Mouse (Mus musculus) ovary, adult 18-20 months (tissue): ENCODE measurements around the gene Pah.
A peak's percentile ranks its signal among the peaks of the same experiment; 100 is the strongest.

Experiments
- DNase-seq: peaks from one replicate; pipeline ENCODE4 v3.0.0; 2022; ENCODE audit warnings: low spot score, mixed read lengths

The Pah gene

DNA sequence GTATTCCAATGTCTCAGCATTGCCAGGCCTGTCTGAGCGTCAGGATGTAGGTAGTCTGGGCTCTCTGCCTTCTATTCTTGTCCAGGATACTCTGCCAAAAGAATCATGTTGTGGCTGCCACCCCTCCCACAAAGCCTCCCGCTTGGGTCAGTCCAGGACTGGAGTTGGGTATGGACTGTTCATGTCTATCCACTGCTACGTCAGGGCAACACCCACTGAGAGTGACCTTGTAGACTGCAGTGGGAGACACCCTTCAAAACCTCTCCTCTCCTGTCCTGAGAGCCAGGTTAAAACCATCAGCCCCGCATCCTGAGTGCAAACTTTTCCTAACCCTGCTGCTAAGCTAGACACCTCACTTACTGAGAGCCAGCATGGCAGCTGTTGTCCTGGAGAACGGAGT is at the start of gene Pah:
Pah (plus strand) TSS at position 150 of the 400 bp plus-strand sequence.
- DNase-seq = no peak

DNA sequence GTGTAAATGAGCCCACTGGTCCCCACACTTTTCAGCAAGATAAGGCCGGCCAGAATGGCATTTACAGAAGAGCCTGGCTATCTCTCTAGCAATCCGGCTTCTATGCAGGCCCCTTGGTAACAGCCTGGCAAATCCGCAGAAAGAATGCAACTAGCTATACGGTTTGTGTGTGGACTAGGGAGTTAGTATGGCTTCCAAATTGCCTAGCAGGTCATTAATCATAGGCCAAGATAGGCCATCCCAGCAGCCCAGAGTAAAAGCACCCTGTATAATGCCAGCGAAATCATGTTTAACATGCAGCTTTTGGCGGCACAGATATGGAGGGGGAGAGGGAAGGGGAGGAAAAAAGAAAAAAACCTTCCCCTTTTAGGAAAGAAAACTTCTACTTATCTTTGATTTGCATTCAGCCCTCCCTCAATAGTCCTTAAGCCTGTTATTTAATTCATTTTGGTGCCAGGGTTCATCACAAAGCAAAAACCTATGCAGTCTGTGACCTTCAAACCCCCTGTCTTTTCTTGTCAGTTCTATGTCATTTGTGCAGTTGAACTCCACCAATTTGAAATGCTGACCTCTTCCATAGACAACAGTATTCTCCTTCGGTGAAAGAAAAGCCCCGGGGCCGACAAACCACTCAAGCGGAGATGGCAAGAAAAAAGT is 48.0 kb upstream of the Pah start:
- no peak for DNase-seq

DNA sequence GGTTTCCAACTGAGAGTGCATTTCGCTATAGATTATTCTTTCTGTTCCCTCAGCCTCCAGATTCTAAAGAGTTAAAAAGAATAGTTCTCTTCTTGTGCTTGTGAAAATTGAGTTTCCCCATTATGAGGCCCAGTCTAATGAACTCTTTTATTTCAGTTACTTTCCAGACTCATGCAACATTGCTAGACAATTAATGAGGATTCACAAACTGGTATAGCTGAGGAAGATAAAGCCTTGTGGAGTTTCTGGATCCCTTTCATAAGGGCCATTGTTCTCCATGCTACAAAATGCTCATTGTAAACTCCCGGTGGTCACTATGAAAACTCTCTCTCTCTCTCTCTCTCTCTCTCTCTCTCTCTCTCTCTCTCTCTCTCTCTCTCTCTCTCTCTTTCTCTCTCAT is 46.6 kb upstream of the Pah start:
- no peak for DNase-seq

DNA sequence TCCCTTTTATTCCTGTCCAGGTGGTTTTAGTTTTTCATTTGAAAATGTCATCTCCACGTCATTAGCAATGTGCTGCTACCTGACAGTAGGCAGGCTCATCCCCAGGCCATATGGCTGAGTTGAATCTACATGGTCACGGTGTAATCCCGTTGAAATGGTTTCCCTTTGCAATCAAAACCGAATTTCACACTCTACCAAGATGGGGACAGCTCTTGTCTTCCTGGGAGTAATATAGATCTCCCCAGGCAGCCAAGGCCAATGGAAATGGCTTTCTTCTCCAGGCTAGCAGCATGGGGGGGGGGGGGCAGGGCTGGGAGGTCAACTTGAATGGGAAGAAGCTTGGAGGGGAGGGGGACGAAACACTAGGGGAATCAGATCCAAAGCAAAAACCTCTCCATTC is 43.7 kb upstream of the Pah start:
- DNase-seq = no peak

DNA sequence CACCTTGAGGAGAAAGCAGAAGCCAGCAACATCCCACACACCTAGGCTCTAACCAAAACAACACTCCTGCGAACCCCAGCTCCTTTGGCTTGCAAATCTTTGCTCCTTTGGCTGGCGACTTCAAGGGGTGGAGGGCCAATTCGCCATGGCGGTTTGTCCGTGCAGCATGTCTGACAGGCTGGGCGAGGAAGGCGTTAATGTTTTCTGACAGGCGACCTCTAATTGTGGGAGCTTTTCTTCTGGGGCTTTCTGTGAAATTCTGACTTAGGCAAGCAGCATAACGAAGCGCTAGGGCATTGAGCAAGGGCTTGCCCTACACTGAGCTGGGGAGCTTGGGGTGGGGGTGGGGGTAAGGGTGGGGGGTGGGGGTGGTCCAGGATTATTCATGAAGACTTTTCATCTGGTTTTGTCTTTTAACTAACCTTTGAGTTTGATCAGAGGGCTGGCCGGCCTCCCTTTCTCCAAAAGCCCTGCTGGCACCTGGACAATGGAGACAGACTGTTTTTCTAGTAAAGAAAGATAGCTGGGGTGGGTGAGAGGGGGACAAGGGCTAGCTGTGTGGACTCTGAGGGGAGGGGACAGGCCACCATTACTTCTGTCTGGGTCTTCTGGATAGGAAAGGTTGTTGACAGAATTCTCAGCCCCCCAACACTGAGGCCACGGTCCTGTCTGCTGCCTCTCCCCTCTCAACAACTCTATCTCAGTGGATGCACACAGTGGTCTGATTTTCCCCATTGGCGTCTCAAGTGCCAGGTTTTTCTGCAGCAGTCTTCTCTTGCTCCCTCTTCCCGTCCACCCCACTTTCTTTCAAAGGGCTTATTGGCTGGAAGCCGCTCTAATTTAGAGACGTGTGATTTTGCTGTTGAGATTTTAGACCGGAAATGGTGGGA is 36.5 kb upstream of the Pah start:
- DNase-seq = no peak

DNA sequence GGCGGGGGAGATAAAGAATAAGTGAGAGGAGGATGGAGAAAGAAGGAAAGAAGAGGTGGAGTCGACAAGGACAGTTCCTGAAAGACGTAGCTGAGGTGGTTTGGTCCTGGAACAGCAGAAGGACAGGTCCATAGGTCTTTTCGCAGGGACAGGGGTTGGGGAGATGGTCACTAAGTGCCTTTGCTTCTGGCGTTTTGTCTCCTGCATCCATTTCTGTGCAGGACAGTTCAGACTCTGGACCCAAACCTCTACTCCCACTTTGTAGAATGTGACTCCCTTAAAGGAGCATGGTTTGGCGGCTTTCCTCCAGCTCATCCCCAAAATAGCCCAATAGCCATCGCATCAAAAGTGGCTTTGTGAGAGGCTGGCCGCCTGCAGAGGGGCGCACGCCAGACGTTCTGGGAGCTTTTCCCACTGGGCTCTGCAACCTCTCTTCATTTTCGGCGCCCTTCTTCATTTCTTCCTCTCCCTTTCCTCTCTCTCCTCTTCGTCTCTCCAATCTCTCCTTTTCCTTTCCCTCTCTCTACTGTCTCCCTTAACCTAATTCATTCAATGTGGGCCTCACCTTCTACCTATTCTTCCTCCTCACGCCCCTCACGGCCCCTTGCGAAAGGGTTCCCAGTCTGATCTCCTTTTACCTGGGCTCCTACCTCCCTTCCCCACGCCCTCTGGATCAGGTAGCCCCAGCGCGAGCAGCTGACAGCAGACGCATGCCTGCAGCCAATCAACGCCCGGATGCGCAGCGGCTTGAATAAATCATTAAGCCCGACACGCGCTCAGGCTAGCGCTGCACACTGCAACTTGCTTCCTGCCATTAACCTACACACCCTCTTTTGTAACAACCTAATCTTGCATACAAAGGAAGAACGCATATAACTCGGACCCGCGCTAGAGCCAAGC is 35.6 kb upstream of the Pah start:
- no peak for DNase-seq

DNA sequence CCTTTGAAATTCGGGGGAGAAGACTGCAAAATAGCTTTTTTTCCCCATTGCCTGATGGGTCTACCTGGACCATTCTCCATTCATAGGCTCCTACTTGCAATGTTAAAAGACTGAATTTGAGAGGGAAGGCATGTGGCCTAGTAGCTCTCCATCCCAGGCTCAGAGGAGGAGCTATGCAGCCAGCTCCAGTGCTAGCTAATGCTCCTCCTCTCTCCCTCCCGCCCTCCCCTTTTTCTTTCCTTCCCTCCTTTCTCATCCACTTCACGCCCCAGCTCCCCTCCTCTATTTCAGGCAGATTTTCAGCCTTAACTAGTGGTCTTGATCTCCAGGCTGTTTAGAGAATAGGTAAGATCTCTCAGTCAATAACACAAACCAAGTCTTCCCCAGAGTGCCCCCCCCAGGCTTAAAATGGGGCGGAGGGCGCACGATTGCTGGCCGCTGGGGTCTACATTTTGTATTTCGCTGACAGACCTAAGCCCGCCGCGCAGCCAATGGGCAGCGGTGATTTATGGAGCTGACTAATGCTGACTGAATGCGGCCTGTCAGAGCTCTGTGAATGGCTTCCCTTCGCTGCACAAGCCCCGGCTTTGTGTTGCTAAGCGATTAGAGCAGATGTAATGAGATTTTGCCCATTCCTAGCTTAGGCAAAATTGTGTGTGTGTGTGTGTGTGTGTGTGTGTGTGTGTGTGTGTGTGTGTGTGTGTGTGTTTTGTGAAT is 33.0 kb upstream of the Pah start:
- DNase-seq = no peak

DNA sequence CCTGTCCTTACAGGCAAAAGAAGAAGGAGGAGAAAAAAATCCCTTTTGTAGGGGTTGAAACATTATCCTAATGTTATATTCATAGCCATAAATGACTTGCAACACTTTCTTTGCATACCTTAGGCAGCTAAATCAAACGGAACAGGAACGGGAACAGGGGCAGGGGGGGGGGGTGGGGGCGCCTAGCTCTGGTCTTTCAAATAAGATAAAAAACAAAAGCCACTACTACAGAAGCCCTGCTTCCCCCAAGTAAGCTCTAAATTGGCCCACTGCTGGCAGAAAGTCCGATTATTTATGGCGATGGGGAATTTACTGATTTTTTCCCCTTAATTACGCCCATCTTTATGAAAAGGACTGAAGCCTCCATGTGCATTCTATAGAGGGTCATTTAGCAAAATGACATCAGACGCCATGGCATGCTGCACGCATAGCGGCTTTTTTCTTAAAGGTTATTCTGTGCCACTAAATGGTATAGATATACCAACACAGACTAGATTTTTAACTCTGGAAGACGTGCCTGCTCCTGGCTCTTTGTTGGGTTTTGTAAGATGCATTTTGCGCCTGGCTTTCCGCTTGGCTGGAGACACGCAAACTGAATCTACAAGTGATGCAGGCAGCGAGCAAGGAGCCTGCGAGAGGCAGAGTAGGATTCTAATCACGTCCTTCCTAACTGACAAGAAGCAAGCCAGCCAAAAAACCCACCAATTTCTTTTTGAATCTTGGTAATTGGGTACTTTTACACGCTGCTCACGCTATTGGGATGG is 32.2 kb upstream of the Pah start:
- no peak for DNase-seq

DNA sequence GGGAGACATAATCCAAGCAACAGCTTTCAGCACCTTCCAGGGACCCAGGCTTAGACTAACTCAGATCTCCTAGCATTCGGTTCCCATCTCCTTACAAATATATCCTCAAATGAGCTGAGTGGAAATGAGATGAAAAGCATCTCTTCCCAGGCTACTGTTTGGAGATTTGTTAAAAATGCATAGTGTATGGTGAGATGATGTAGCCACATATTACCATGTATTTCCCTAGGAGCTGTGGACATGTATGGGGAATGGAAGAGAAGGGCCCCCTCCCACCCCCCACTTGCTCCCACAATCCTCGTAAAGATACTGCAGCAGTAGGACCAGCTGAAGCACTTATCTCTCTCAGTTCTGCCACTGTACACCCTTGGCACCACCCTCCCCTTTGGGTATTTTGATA is 31.3 kb upstream of the Pah start:
- DNase-seq = no peak

DNA sequence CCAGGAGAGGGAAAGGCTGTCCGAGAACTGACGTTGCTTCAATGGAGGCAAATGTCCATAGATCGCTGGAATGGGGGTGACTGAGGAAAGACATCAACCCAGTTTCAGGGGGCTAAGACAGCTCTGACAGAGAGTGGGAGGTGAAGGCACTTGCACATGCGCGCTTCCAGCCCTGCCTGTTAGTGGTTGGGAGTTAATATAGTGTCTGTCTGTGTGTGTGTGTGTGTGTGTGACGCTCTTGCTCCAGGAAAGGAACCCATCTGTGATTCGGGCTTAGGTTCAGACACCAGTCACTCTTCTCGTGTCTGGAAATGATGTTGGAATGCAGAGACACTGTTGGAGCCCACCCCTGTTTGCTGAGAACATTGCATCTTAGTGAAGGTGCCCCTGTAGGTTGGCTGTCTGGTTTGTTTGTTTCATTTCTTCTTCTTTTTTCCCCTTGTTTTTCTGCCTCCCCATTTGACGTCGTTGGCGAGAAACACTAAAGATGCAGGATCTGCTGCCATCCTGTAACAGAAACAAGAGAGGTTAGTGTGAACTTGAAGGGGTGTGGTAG is 30.0 kb upstream of the Pah start:
- DNase-seq = no peak

DNA sequence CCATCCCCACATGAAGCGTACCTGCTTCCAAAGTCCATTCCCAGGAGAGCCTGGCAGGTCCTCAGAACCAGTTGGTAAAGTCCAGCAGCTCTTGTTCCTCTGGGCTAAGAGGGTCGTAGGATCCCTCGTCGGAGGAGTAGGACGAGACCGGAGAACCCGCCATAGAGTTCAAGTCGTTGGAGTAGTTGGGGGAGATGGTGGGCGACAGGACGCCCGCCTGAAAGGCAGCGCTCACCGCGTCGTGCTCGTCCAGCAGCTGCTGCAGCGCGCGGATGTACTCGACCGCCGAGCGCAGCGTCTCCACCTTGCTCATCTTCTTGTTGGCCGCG is 29.3 kb upstream of the Pah start:
- DNase-seq = no peak

DNA sequence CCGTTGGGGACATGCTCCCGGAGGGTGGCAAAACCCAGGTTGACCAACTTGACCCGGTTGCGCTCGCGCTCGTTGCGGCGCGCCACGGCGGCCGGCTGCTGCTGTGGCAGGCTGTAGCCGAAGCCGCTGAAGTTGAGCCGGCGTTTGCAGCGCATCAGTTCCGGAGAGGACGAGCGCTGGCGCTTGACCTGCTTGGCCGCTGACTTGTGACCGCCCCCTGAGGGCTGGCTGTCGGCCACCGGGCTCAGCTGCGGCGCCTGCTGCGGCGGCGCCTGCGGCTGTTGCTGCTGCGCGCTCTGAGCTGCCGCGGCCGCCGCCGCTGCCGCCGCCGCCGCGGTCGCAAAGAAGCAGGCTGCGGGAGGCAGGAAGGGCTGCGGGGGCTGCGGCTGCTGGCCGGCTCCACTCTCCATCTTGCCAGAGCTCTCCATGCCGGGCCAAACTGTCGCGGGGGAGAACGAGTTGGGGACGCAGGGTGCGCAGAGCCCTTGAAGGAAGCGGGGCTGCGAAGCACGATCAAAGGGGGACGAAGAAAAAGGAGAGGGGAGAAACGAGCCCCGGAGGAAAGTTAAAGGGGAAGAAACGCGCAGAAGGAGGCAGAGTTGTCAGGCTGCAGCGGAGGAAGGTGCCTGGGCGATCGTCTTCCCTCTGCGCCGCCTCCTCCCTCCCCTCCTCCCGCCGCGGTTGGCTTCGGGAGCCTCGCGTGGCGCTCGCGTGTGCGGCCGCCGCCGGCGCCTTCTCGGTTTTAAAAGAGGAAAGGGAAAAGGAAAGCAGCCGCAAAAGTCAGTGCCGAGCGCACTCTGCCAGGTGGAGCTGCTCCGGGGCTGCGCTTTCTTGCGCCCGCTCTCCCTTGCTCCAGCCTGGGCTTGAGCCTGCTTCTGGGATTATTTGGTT is 28.7 kb upstream of the Pah start:
- peak; percentile 30 for DNase-seq

DNA sequence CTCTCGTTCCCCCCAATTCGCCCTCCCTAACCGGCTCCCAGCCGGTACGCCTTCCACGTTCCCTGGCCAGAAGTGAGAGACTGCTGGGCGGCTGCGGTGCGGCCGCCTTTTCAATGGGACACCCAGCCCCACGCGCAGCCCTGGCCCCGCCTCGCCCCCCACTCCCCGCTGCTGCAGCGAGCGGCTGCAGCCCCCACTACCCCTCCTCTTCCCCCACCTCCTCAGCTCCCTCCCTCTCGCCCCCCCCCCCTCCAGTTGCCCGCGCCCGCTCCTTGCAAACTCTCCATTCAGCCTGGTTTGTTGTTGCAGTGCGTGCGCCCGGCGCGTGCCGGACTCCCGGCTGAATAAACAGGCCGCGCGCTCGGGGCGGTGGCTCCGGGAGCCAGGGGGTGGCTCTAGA is 28.0 kb upstream of the Pah start, which contains the start of gene Ascl1:
Ascl1 (minus strand) TSS at position 85 of the 400 bp plus-strand sequence.
- DNase-seq = no peak

DNA sequence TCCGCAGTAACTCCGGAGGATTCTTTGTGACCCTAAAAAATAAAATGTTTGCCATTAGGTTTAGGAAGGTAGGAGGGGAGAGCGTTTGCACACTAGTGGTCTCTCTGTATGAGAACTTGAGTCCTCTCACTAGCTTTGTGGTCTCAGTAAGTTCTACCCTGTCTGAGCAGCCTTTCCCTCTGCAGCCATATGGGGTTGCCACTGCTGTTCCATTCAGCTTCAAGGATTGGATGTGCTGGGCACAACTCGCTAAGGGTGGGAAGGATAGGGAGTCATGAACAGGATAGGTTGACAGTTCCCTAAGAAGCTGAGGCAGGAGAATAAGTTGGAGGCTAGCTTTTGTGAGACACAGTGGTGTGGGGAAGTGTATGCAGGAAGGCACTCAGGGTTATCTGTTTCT is 27.4 kb upstream of the Pah start:
- no peak for DNase-seq

DNA sequence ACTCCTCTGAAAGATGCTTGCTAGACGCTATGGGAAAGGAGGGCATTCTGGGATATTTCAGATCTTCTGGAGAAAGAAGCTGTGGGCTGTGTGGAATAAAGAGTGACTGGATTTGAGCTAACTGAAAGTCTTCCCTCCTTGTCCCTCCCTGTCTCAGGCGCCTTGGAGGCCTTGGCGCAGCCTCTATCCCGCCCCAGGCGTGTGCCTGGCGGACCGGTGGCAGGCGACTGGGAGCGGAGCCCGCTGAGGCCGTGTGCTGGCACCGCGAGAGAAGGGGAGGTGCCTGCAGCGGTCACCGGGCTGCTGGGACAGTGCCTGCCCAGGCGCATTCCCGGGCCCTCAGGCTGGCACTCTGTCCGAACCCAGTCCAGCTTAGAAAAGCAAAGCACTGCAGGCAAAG is 27.0 kb upstream of the Pah start:
- DNase-seq = no peak

DNA sequence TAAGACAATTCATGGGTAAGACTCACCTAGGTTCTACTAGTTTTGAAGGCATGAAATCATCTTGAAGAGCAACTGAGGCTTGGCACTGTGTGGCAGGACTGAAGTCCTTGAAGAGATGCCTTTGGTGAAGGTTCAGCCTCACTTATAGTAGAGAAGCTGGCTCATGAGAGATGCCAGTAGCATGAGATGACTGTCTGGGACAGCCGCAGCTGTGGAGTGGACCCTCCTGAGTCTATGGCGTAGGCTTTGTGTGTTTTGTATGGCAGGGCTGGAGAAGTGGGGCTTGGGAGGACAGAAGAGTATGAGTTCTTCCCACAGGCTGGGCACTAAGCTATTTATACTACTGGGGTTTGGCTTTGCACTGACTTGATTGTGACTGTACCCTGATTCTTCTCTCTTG is 24.5 kb upstream of the Pah start:
- no peak for DNase-seq

DNA sequence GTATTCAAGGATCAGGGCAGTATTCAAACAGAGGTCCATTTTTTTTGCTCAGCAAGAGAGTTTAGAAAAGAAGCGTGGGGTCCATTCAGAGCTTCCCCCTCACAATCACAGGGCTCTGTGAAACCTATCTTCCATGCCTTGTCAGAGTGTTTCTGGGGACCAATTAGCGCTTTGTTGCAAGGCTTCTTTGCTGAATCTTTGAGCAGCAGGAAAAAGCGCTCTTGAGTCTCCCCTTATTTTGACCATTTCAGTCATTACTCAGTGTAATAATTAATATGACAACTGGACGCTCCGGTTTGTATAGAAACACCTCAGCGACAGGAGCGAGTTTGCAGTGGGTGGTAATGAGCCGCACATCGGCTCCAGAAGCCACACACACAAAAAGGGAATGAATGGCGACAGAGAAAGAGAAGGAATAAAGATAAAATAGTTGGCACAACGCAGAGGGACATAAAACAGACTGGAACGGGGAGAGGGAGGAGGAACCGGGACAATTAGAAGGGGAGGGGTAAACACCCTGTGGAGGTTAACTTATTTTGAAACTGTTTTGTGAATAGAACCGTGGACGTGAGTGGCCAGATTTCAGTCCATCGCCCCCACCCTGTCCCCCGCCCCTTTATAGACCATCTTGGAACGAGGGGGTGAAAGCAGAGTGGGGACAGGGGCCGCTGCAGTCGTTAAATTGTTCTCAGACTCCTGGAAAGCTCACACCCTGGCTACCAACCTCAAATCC is 20.5 kb upstream of the Pah start:
- no peak for DNase-seq

DNA sequence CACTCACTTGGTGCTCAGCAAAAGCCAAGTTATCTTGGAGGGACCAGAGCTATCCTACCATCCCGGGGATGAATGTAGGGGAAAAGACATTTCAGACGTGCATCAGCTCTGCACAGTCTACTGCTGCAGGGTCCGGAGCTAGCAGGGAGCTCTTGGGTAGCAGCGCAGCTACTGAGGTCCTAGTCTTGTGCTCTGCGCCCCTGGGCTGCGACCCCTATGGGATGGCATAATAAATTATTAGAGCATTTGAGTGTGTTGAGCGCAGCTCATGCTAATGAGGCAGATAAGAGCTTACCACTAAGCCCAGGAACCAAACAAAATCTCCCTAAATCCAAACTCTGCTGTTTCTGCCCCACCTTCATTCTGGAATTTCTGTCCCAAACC is 19.9 kb upstream of the Pah start:
- DNase-seq = no peak

DNA sequence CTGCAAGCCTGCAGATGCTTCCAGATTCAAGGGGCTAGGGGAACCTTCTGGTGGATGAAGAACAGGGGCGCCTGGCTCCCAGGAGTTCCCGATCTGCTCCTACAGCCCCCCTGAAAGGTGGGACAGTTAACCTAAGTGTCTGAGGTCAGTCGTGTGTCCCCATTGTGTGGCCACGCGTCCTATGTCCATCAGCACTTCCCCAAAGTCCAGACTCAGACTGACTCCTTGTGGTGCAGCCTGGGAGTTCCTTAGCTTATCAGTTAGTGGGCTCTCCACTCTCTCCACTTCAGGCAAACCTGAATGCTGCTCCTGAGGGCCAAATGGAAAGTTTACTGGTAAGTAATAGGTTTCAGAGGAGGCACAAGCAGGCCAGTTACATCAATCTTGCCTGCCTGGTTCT is 19.3 kb upstream of the Pah start:
- DNase-seq = no peak
